Mouse (Mus musculus) layer of hippocampus, postnatal 36 days (tissue): Measurements from ENCODE around the gene Cox14. TPM values are rescaled to one million over a fixed set of nuclear protein-coding genes. Genes with fewer than 3 reads are reported as not detected.
"Not testable (repeated sequence)": the region's sequence is repeated elsewhere in the genome, so short reads cannot be mapped to it uniquely, and the experiment has no call there.

ENCODE experiments used
- DNase-seq, 2 experiments: peaks; one replicate each; pipeline ENCODE4 v3.0.0; 2022
- total RNA-seq, 2 experiments: library from RNA; stranded (reverse); gene quantifications; 2 replicates each; pipeline ENCODE4 v1.2.3; 2021

Gene Cox14
- total RNA-seq, 2 experiments from 2014 or later, result 122 to 134 TPM

- no peak for DNase-seq
These were observed 14.9 kb upstream of the Cox14 start for GRCm38 (mm10) chr15:99710221-99711190.

GRCm38 (mm10) chr15:99711491-99711890 lies 13.9 kb upstream of the Cox14 start:
- DNase-seq, result no peak

- no peak for DNase-seq
These were observed 12.5 kb upstream of the Cox14 start for GRCm38 (mm10) chr15:99712666-99713559.

GRCm38 (mm10) chr15:99713569-99713968 lies 11.8 kb upstream of the Cox14 start:
- DNase-seq, result no peak

- DNase-seq, result no peak
These were observed 11.2 kb upstream of the Cox14 start for GRCm38 (mm10) chr15:99714206-99714605.

- DNase-seq, result peak; percentile 80
These were observed 10.6 kb upstream of the Cox14 start for GRCm38 (mm10) chr15:99714858-99715257.

GRCm38 (mm10) chr15:99715361-99715865 lies 10.0 kb upstream of the Cox14 start:
- DNase-seq, result peak; percentile 83 to 88

- no peak for DNase-seq
These were observed 9.3 kb upstream of the Cox14 start for GRCm38 (mm10) chr15:99715982-99716746.

GRCm38 (mm10) chr15:99716814-99717213 lies 8.6 kb upstream of the Cox14 start:
- no peak for DNase-seq

GRCm38 (mm10) chr15:99717386-99718334 lies 7.8 kb upstream of the Cox14 start, which contains the start of gene Gpd1:
TSS of gene Gpd1 (plus strand) at chr15:99717515.
- DNase-seq, result peak; percentile 79 to 81

- DNase-seq, result no peak
These were observed 6.9 kb upstream of the Cox14 start for GRCm38 (mm10) chr15:99718461-99719021.

GRCm38 (mm10) chr15:99719865-99720264 lies 5.6 kb upstream of the Cox14 start:
- no peak for DNase-seq

GRCm38 (mm10) chr15:99721921-99722743 lies 3.3 kb upstream of the Cox14 start:
- no peak for DNase-seq

GRCm38 (mm10) chr15:99723120-99723514 lies 2.3 kb upstream of the Cox14 start:
- DNase-seq, result no peak

GRCm38 (mm10) chr15:99723515-99724291 lies 1.7 kb upstream of the Cox14 start:
- peak; percentile 65 to 66 for DNase-seq

GRCm38 (mm10) chr15:99724292-99725021 lies 961 bp upstream of the Cox14 start:
- peak; percentile 73 to 75 for DNase-seq

- no peak for DNase-seq
These were observed 1.1 kb downstream of the Cox14 start for GRCm38 (mm10) chr15:99726549-99726948.

GRCm38 (mm10) chr15:99727039-99727438 lies 1.6 kb downstream of the Cox14 start:
- not testable (repeated sequence) for DNase-seq
